Mouse (Mus musculus) left cerebral cortex, postnatal 14 days (tissue): ENCODE measurements at regions not wholly inside any gene's neighbourhood (a gene's known extent, or its start where the extent isn't known, plus 50 kb on each side); places are given as distances from the start of the nearest gene placed in this dataset.

ENCODE experiments used
- DNase-seq, 2 experiments: peaks; one replicate each; pipeline ENCODE4 v3.0.0; 2021 to 2022; ENCODE audit warnings: low spot score in 2 of 2, mixed read lengths in 1 of 2
- intact Hi-C: fragments of 180-260 bp; cut with DNase I; formaldehyde crosslinking; loops from one replicate; pipeline ENCODE4 v1.15.1; 2025

GRCm38 (mm10) chr11:7530482-7531148 is 316.9 kb upstream of the Igfbp3 start:
- intact Hi-C loops: no loop called here
- DNase-seq: no peak

- no peak for DNase-seq
- intact Hi-C loops: no loop called here
These were observed 305.8 kb upstream of the Igfbp3 start for GRCm38 (mm10) chr11:7519556-7519955.

DNA sequence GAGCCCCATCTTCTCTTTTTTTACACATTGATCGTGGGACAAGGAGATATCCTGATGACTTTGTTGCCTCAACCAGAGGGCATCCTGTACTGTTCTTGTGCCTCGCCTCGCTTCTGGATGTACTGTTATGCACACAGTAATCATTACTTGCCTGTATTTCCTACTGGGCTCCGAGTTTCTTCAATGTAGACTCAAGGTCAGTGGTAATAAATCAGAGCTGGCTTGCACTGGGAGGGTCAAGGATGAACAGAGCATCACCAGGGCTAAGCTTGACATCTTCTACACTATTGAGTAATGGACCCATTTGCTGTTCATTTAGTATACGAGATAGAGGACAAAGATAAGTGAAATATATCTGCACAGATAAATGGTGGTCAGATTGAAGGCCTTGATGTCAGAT is 295.1 kb upstream of the Igfbp3 start:
- intact Hi-C loops: no loop called here
- DNase-seq: no peak

- intact Hi-C loops: no loop called here
- no peak for DNase-seq
These were observed 292.8 kb upstream of the Igfbp3 start for GRCm38 (mm10) chr11:7506421-7506945.

- DNase-seq: no peak
- intact Hi-C loops: no loop called here
These were observed 291.1 kb upstream of the Igfbp3 start for GRCm38 (mm10) chr11:7504651-7505321.

- intact Hi-C loops: no loop called here
- no peak for DNase-seq
These were observed 289.0 kb upstream of the Igfbp3 start for GRCm38 (mm10) chr11:7502679-7503078.

DNA sequence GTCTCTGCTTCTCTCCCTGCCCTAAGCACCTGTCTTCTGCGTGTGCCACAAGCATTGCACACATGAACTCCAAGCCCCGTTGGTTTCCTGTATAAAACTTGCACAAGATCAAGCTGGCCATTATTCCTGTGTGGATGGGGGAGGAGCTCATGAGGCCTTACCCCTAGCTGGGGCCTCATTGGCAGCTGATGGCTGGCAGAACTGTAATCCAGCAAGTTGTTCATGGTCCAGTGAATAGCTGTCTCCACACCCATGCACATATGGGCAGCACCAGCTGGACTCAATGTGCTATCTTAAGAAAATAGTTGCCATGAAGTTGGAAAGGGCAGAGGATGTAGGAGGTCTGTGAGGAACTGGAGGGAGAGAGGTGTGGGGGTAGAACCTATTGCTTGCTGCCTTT is 288.3 kb upstream of the Igfbp3 start:
- DNase-seq: no peak
- intact Hi-C loops: no loop called here

DNA sequence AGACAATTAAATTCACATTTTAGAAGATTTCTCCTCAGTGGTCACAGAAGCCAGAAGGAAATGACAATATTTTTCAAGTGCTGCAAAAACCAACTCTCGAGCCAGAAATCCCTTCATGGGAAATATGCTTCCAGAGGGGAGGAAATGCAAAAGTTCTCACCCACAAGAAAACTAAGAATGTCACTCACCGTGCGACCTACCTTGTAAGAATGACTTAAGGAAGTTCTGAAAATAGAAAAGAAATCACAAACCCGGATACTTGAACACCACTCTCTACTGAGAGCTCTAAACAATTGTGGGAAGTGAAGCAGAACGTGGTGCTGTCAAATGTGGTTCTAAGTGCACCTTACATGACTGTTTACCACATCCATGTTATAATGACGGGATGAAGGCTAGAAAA is 284.1 kb upstream of the Igfbp3 start:
- intact Hi-C loops: no loop called here

DNA sequence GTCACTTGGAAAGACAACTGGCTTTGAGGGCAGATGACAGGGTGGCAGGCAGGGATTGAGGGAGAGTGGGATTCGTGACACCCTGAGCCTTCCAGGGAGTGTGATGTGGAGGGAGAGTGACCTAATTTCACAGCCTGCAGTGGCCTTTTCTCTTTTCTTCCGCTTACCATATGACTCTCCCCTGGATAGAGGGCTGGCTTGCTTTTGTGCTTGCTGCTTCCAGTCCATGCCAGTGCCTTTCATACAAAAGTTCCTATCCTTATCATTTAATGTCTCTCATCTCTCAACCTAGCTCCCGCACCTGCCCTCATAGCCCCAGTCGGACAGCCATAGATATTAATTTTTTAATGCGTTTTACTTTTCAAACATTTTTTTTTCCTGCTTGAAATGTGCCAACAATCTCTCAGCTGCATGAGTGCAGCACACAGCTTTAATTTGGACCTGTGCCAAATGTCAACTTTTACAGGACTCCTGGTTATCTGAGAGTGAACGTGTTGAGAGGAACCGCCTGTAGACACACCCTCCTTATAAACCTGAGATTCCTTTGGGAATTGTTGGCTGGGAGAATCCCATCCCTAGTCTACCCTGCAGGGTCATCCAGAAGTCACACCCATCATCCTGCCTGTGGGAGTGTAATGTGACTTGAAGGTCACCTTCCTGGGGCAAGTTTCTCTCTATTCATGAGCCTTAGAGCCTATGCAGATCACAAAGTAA is 260.3 kb upstream of the Igfbp3 start:
- DNase-seq: no peak
- intact Hi-C loops: no loop called here

More for the DNA sequence above, 284.1 kb upstream of the Igfbp3 start:
- DNase-seq: no peak

DNA sequence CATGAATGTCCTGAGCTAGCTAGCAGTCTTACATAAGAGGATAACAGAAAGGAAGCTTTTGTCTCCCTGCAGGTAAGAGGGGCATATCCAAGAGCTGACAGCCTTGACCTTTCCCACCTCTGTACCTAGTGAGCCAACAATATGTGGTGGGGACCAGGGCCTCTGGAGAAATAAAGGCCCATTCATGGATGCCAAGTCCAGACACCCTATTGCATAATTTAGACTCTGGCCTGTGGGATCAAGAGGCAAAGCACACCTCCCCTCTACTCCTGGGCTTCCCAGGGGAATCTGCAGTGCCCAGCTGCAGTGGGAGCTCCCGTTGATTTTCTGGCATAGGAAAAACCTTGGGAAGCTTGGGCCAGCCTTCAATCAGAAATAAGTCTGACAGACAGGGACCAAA is 251.8 kb upstream of the Igfbp3 start:
- intact Hi-C loops: no loop called here
- no peak for DNase-seq

- intact Hi-C loops: no loop called here
- no peak for DNase-seq
These were observed 248.4 kb upstream of the Igfbp3 start for GRCm38 (mm10) chr11:7461956-7462771.

GRCm38 (mm10) chr11:7451756-7452155 is 238.0 kb upstream of the Igfbp3 start:
- DNase-seq: peak in 1 of 2 experiments; percentile 15
- intact Hi-C loops: no loop called here

- DNase-seq: no peak
- intact Hi-C loops: no loop called here
These were observed 230.8 kb upstream of the Igfbp3 start for GRCm38 (mm10) chr11:7444494-7444893.

DNA sequence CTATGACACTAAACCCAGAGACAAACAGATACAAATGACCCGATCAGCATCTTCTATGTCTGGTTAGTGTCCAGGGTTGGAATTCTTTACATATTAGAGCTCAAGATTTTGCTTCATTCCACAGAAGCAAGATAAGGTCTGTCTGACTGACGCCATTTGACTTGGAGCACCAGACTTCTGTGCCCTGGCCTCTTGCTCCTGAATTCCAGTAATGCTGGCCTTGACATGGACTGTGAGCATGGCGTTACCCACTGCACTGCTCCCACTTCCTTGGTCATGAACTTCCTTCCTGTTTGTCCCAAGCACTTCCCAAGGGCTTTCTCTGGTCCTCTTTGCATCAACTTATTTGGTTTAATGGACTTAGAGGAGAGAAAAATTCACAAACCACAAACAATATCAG is 225.6 kb upstream of the Igfbp3 start:
- intact Hi-C loops: no loop called here
- DNase-seq: no peak

GRCm38 (mm10) chr11:7434591-7434990 is 220.9 kb upstream of the Igfbp3 start:
- intact Hi-C loops: no loop called here
- DNase-seq: no peak

DNA sequence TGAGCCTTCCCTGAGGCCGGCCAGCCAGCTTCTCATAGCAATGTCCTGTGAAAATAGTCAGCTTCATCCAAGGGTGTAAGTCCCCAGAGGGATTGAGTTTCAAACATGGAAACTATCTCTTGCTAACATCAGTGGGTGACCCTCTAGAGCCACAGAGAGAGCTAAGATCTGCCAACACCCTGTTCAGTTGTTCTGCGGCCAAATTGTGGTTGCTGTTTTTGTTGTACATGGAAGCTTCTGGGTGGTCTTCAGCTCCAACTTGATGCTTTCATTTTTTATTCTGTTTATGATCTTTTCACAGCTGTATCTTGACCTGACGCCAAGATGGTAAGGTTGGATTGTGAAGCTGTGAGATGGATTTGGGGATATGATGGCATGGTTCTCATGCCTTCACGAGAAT is 214.0 kb upstream of the Igfbp3 start:
- intact Hi-C loops: no loop called here

DNA sequence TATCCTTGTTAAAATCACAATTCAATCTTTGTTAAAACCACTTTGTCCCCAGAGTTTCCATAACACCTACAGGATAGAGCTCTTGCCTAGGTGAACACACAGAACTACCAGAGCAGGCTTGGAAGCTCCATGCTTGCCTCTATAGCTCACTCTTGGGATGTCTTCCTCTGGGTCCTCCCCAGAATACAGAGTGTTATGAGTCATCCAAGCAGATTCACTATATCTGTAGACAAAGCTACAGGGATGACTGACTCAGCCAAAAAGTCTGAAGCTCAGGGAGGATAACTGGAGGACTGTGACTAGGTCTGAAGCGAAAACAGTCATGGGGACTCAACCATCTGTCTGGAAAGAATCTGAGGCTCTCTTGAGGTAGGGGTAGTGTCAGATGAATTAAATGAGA is 211.5 kb upstream of the Igfbp3 start:
- DNase-seq: no peak
- intact Hi-C loops: no loop called here

More for the DNA sequence above, 214.0 kb upstream of the Igfbp3 start:
- DNase-seq: no peak

DNA sequence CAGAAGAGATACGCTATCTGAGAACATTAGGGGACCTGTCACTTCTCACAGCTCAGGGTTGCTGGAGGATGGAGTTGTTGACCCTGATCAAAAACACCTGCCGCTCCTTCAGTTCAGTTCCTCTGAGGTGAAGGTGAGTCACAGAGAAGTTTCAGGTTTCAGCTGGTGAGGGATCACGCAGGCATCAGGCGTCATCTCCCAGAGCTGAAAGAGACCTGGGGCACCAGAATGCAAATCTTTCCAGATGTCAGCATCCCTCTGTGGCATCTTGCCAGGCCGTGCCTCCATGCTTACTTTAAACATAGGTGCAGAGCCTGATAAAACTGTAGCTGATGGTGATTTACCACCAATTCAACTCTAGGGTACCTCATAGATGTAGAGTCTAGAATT is 210.4 kb upstream of the Igfbp3 start:
- intact Hi-C loops: no loop called here
- no peak for DNase-seq

DNA sequence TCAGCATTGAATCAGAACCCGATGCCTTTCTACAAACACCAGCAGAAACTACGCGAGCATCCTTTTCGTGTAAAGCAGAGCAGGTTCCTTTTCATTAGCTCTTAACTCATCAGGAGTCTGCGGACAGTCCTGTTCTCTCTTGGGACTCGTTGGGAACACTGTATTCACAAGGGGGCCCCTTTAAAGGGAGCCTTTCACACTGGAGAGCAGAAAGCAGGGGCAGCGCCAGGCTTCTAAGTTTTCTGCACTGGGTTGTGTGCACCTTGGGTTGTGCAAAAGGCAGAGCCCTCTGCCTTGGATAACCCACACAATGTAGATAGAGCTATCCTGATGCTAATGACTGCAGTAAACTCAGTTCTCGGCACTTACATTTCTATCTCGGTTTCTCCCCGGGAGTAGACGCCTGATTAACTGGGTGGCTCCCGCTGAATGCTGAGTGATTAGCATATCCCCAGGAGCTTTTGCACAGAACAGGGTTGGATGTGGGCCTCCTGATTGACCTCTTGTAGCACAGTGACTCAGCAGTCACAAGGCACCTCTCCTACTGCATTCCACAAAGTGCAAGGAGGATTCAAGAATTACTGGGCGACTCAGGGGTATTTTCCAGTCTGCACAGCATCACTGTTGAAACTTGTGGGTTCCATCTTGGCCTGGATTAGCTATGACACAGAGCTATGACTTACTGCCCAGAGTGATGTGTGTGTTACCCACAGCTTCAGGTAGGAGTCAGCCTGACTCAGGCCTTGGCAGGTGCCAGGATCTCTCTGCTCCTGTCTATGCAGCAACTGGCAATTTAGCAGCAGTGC is 209.8 kb upstream of the Igfbp3 start:
- DNase-seq: peak in 1 of 2 experiments; percentile 1

More for the DNA sequence above, 209.8 kb upstream of the Igfbp3 start:
- intact Hi-C loops: no loop called here
